Mouse (Mus musculus): ENCODE measurements around the gene Elovl6.

The Elovl6 gene

GRCm38 (mm10) chr3:129647312-129647711 lies 115.2 kb downstream of the Elovl6 start:
- DNase-seq (ENCODE audit: low spot score), result no peak

- no peak for DNase-seq (ENCODE audit: low spot score)
Observed at GRCm38 (mm10) chr3:129648598-129648997, 116.4 kb downstream of the Elovl6 start.

- no peak for DNase-seq (ENCODE audit: low spot score)
Observed at GRCm38 (mm10) chr3:129649586-129650292, 117.6 kb downstream of the Elovl6 start.

- DNase-seq (ENCODE audit: low spot score), result no peak
Observed at GRCm38 (mm10) chr3:129650293-129650612, 118.1 kb downstream of the Elovl6 start.

GRCm38 (mm10) chr3:129650931-129651330 lies 118.8 kb downstream of the Elovl6 start:
- DNase-seq (ENCODE audit: low spot score), result no peak

- no peak for DNase-seq (ENCODE audit: low spot score)
Observed at GRCm38 (mm10) chr3:129651765-129652164, 119.6 kb downstream of the Elovl6 start.

GRCm38 (mm10) chr3:129652476-129652875 lies 120.3 kb downstream of the Elovl6 start:
- DNase-seq (ENCODE audit: low spot score), result no peak

GRCm38 (mm10) chr3:129656540-129656939 lies 124.4 kb downstream of the Elovl6 start:
- no peak for DNase-seq (ENCODE audit: low spot score)

- no peak for DNase-seq (ENCODE audit: low spot score)
Observed at GRCm38 (mm10) chr3:129657222-129657621, 125.1 kb downstream of the Elovl6 start.

- DNase-seq (ENCODE audit: low spot score), result no peak
Observed at GRCm38 (mm10) chr3:129657775-129658174, 125.6 kb downstream of the Elovl6 start.

- DNase-seq (ENCODE audit: low spot score), result no peak
Observed at GRCm38 (mm10) chr3:129658776-129659175, 126.6 kb downstream of the Elovl6 start.

GRCm38 (mm10) chr3:129663906-129664305 lies 131.8 kb downstream of the Elovl6 start:
- no peak for DNase-seq (ENCODE audit: low spot score)

- no peak for DNase-seq (ENCODE audit: low spot score)
Observed at GRCm38 (mm10) chr3:129675923-129676322, 143.8 kb downstream of the Elovl6 start.

GRCm38 (mm10) chr3:129680258-129680657 lies 148.1 kb downstream of the Elovl6 start:
- peak; percentile 34 for DNase-seq (ENCODE audit: low spot score)

GRCm38 (mm10) chr3:129681841-129682240 lies 149.7 kb downstream of the Elovl6 start:
- no peak for DNase-seq (ENCODE audit: low spot score)

GRCm38 (mm10) chr3:129682389-129682788 lies 150.2 kb downstream of the Elovl6 start:
- DNase-seq (ENCODE audit: low spot score), result no peak

- DNase-seq (ENCODE audit: low spot score), result no peak
Observed at GRCm38 (mm10) chr3:129683060-129683679, 151.0 kb downstream of the Elovl6 start.

- DNase-seq (ENCODE audit: low spot score), result no peak
Observed at GRCm38 (mm10) chr3:129686196-129686595, 154.0 kb downstream of the Elovl6 start.

GRCm38 (mm10) chr3:129686698-129687333 lies 154.7 kb downstream of the Elovl6 start:
- peak; percentile 69 for DNase-seq (ENCODE audit: low spot score)

- no peak for DNase-seq (ENCODE audit: low spot score)
Observed at GRCm38 (mm10) chr3:129687429-129687828, 155.3 kb downstream of the Elovl6 start.
